Mouse (Mus musculus) heart, adult 2 months (tissue): ENCODE data around the gene Amigo1. TPM values are rescaled to one million over a fixed set of nuclear protein-coding genes. Genes with fewer than 3 reads are reported as not detected.

Experiments
- DNase-seq, 2 experiments: peaks; one replicate each; pipeline ENCODE4 v3.0.0; 2021
- H3K27ac ChIP-seq: fragments of 200-600 bp; 2 replicates; pipeline ENCODE4 v1.8.1; 2022
- H3K27me3 ChIP-seq: fragments of 200-500 bp; 2 replicates; pipeline ENCODE4 v1.6.1; 2012; ENCODE audit warnings: mild to moderate bottlenecking, low read length, inconsistent platforms, mixed read lengths; ENCODE audit not compliant: control insufficient read depth, insufficient read depth
- H3K36me3 ChIP-seq: fragments of 200-500 bp; 2 replicates; pipeline ENCODE4 v1.6.1; 2012; ENCODE audit warnings: low read length, inconsistent platforms; ENCODE audit not compliant: control insufficient read depth, insufficient read depth
- H3K4me1 ChIP-seq: fragments of 200-500 bp; 2 replicates; pipeline ENCODE4 v1.6.1; 2011; ENCODE audit warnings: low read length; ENCODE audit not compliant: control insufficient read depth, insufficient read depth
- H3K4me3 ChIP-seq: fragments of 200-600 bp; 2 replicates; pipeline ENCODE4 v1.8.1; 2022
- H3K79me2 ChIP-seq: fragments of 200-500 bp; replicated peaks from 2 replicates; pipeline ENCODE4 v1.6.1; 2012; ENCODE audit warnings: mild to moderate bottlenecking, inconsistent platforms, low read length, moderate library complexity, mixed read lengths; ENCODE audit not compliant: control insufficient read depth, insufficient read depth
- H3K9ac ChIP-seq: fragments of 200-500 bp; 2 replicates; pipeline ENCODE4 v1.6.1; 2012; ENCODE audit warnings: low read depth, mild to moderate bottlenecking, control low read depth, inconsistent platforms, low read length, mixed read lengths
- CTCF ChIP-seq: fragments of 200-600 bp; IDR thresholded peaks from 2 replicates; pipeline ENCODE4 v1.8.1; 2022; ENCODE audit warnings: antibody characterized with exemption, mild to moderate bottlenecking, moderate library complexity
- EP300 ChIP-seq: fragments of 200-500 bp; IDR thresholded peaks from 2 replicates; pipeline ENCODE4 v1.6.1; 2011; ENCODE audit warnings: low read depth, low read length, control low read depth; ENCODE audit not compliant: insufficient read depth
- POLR2A ChIP-seq: fragments of 200-500 bp; IDR thresholded peaks from 2 replicates; pipeline ENCODE4 v1.6.1; 2011; ENCODE audit warnings: mild to moderate bottlenecking, low read depth, low read length, control low read depth; ENCODE audit not compliant: insufficient read depth
- WGBS: fragments of 180-500 bp; shearing (Covaris S2); methylation state at CpG from one replicate; pipeline ENCODE4 v1.1.7; 2018; 5-methylcytosine and 5-hydroxymethylcytosine counted together
- intact Hi-C: fragments of 180-260 bp; cut with DNase I; formaldehyde crosslinking; loops from one replicate; pipeline ENCODE4 v1.15.1; 2025
- polyA plus RNA-seq: library from polyadenylated mRNA; depleted of rRNA; stranded (reverse); fragments of >200 nt; gene quantifications from 2 replicates; pipeline ENCODE4 v1.2.3, GENCODE M21; 2012
- total RNA-seq, 2 experiments: library from RNA; stranded (reverse); gene quantifications; 2 replicates each; pipeline ENCODE4 v1.2.3; 2021

Gene Amigo1
- total and polyA plus RNA-seq, 3 experiments = 16.4 to 17.7 (median 16.8) TPM

DNA sequence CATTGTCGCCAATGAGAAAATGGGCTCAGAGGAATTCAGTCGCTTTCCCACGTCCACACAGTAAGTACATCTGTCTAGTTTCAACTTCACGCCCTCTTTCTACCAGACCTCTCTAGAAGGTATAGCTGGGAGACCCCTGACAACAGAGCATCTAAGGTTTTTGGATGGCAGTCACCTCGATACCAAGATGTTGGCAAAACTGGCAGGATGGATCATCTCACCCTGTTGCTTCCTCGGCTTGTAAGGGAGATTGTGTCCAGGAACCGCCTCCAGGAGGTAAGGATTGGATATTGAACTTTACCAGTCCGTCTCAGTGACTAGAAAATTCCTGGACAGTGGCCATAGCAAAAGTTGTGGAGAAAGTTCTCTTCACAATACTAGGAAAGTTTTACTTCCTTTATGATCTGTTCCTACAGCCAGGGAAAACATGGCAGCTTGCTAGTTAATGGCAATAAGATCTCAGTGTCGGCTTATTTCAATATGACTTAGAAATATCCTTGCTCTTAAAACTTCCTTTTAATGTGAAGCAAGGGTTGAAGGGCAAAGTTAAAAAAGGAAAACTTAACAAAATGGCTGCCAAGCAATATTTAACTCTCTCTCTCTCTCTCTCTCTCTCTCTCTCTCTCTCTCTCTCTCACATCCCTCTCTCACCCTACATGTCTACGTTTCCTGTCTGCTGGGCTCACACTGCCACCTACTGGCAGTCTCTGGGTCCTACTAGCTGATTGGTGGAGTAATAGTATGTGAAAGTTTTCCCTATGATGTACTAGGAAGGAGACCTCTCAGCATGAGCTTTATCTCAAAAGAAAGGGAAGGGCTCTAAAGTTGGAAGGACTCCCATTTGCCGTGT, 38.5 kb upstream of the Amigo1 start:
- Histone ChIP-seq H3K4me3 (no peak overlapping the region), H3K4me1 (peaks cover 6% of the 10 kb centered on the region), H3K27me3 (no peaks in the 10 kb centered on the region), H3K9ac (no peak overlapping the region), H3K36me3 (peaks cover 3% of the 10 kb centered on the region; the same call in 1 of the 2 replicates), H3K79me2 (peaks cover 2% of the 10 kb centered on the region; the same call in 1 of the 2 replicates), H3K27ac (peak overlapping the region; percentile 31; the same call in 1 of the 2 replicates)
- 51% methylated on average over 11 of the region's 11 CpGs for WGBS
- peak; percentile 84 to 88 for DNase-seq
- intact Hi-C loops = loop anchor here (1.0 to 5.0 kb wide), 6 partner anchors 63 to 450 kb away; partner anchors contain the start of gene Ahcyl1
- TF ChIP-seq POLR2A = 0 out of 2 replicates have a peak, but pooled peaks have one; percentile 25
- TF ChIP-seq CTCF = peak; percentile 89
- peak; percentile 95 for TF ChIP-seq EP300

- Histone ChIP-seq H3K36me3 (no peaks in the 10 kb centered on the region), H3K9ac (no peak overlapping the region), H3K4me1 (peaks cover 2% of the 10 kb centered on the region), H3K4me3 (no peak overlapping the region), H3K27me3 (no peaks in the 10 kb centered on the region), H3K79me2 (no peaks in the 10 kb centered on the region), H3K27ac (no peak overlapping the region)
- no peak for DNase-seq
- no peak for TF ChIP-seq EP300
- TF ChIP-seq POLR2A = no peak
- no peak for TF ChIP-seq CTCF
- intact Hi-C loops = no loop called here
- WGBS = 91% methylated on average over 3 of the region's 3 CpGs
Measured at GRCm38 (mm10) chr3:108152290-108152689, 33.8 kb upstream of the Amigo1 start.

- H3K79me2 ChIP-seq = no peaks in the 10 kb centered on the region
- H3K9ac ChIP-seq = no peak within 1 kb of the TSS
- no peak for DNase-seq
- no peak within 1 kb of the TSS for H3K4me3 ChIP-seq
- TF ChIP-seq EP300 (no peak), CTCF (no peak), POLR2A (no peak)
- 49% methylated on average over 4 of the region's 4 CpGs for WGBS
- no peaks in the 10 kb centered on the region for H3K36me3 ChIP-seq
- no peaks in the 10 kb centered on the region for H3K4me1 ChIP-seq
- no peak within 1 kb of the TSS for H3K27ac ChIP-seq
- intact Hi-C loops = no loop called here
- no peaks in the 10 kb centered on the region for H3K27me3 ChIP-seq
Measured at GRCm38 (mm10) chr3:108154656-108155055, 31.5 kb upstream of the Amigo1 start, which contains the start of gene Gpr61. TSS of gene Gpr61 (minus strand) at chr3:108154882.

- Histone ChIP-seq H3K4me3 (no peak overlapping the region), H3K9ac (no peak overlapping the region), H3K79me2 (no peaks in the 10 kb centered on the region), H3K27ac (no peak overlapping the region), H3K36me3 (no peaks in the 10 kb centered on the region), H3K27me3 (no peaks in the 10 kb centered on the region), H3K4me1 (no peaks in the 10 kb centered on the region)
- peak in 1 of 2 experiments; percentile 23 for DNase-seq
- WGBS = 44% methylated on average over 9 of the region's 9 CpGs
- intact Hi-C loops = no loop called here
- TF ChIP-seq CTCF (no peak), POLR2A (no peak), EP300 (no peak)
Measured at GRCm38 (mm10) chr3:108158383-108159037, 27.6 kb upstream of the Amigo1 start.

DNA sequence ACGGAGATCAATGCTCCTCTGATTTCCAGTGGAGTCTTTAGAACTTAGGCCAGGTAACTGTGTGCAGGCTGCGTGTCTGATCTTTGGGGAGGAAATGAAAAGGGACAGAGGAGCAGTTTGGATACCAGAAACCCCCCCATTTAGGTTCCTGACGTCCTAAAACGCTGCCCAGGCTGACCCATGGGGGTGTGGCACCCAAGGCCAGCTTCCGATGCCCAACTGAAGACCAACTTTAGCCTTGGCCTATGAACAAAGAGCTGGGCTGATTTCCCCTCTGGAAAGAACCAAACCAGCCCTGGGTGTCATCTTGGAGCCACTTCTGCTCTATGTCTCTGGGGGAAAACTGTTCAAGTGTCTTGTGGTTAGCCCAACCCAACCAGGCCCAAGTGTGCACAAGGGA, 22.0 kb upstream of the Amigo1 start:
- TF ChIP-seq EP300 (no peak), POLR2A (no peak), CTCF (no peak)
- intact Hi-C loops = loop anchor here (1.0 to 2.0 kb wide), 3 partner anchors 40 to 225 kb away; no protein-coding TSS in a partner anchor
- H3K4me3 ChIP-seq = no peak overlapping the region
- no peaks in the 10 kb centered on the region for H3K27me3 ChIP-seq
- H3K9ac ChIP-seq = no peak overlapping the region
- peaks cover 3% of the 10 kb centered on the region; the same call in 1 of the 2 replicates for H3K4me1 ChIP-seq
- H3K36me3 ChIP-seq = no peaks in the 10 kb centered on the region
- H3K27ac ChIP-seq = no peak overlapping the region
- WGBS = 68% methylated on average over 5 of the region's 5 CpGs
- no peaks in the 10 kb centered on the region for H3K79me2 ChIP-seq
- DNase-seq = no peak

- TF ChIP-seq CTCF = no peak
- peak; percentile 92 for TF ChIP-seq EP300
- 25% methylated on average over 9 of the region's 9 CpGs for WGBS
- no peaks in the 10 kb centered on the region for H3K79me2 ChIP-seq
- H3K4me3 ChIP-seq = no peak overlapping the region
- DNase-seq = peak; percentile 78 to 84
- intact Hi-C loops = loop anchor here (1.0 to 2.0 kb wide), 3 partner anchors 39 to 224 kb away; no protein-coding TSS in a partner anchor
- H3K27ac ChIP-seq = no peak overlapping the region
- no peaks in the 10 kb centered on the region for H3K36me3 ChIP-seq
- no peaks in the 10 kb centered on the region for H3K27me3 ChIP-seq
- H3K4me1 ChIP-seq = peaks cover 3% of the 10 kb centered on the region; the same call in 1 of the 2 replicates
- H3K9ac ChIP-seq = no peak overlapping the region
Measured at GRCm38 (mm10) chr3:108164807-108165206, 21.3 kb upstream of the Amigo1 start.
